Mouse (Mus musculus) kidney, adult 2 months (tissue): ENCODE measurements around the gene Cyp2u1. TPM values are rescaled to one million over a fixed set of nuclear protein-coding genes. Genes with fewer than 3 reads are reported as not detected.

Experiments
- DNase-seq: peaks from one replicate; pipeline ENCODE4 v3.0.0; 2021
- H3K27ac ChIP-seq: fragments of 200-500 bp; 2 replicates; pipeline ENCODE4 v1.5.1; 2012; ENCODE audit warnings: low read depth, low read length, control low read depth, inconsistent platforms; ENCODE audit not compliant: insufficient read depth
- H3K27me3 ChIP-seq: fragments of 200-500 bp; replicated peaks from 2 replicates; pipeline ENCODE4 v1.6.1; 2012; ENCODE audit warnings: mild to moderate bottlenecking, moderate library complexity, low read length, inconsistent platforms; ENCODE audit not compliant: control insufficient read depth, insufficient read depth
- H3K36me3 ChIP-seq: fragments of 200-500 bp; 2 replicates; pipeline ENCODE4 v1.6.1; 2012; ENCODE audit warnings: mild to moderate bottlenecking, moderate library complexity, low read length, inconsistent platforms; ENCODE audit not compliant: control insufficient read depth, insufficient read depth
- H3K4me1 ChIP-seq: fragments of 200-500 bp; 2 replicates; pipeline ENCODE4 v1.6.1; 2011; ENCODE audit warnings: low read length; ENCODE audit not compliant: control insufficient read depth, insufficient read depth
- H3K4me3 ChIP-seq: fragments of 200-500 bp; 2 replicates; pipeline ENCODE4 v1.5.1; 2011; ENCODE audit warnings: mild to moderate bottlenecking, low read depth, low read length, control low read depth; ENCODE audit not compliant: insufficient read depth
- CTCF ChIP-seq: fragments of 200-500 bp; conservative IDR thresholded peaks from 2 replicates; pipeline ENCODE4 v1.5.1; 2011; ENCODE audit warnings: low read depth, mild to moderate bottlenecking, control low read depth, low read length, moderate library complexity, mixed read lengths; ENCODE audit not compliant: insufficient read depth, insufficient read length
- POLR2A ChIP-seq: fragments of 200-500 bp; IDR thresholded peaks from one replicate; pipeline ENCODE4 v1.6.1; 2011; ENCODE audit warnings: low read depth, low read length, control low read depth
- WGBS: fragments of 180-500 bp; shearing (Covaris S2); methylation state at CpG from one replicate; pipeline ENCODE4 v1.1.7; 2018; 5-methylcytosine and 5-hydroxymethylcytosine counted together
- polyA plus RNA-seq: library from polyadenylated mRNA; depleted of rRNA; stranded (reverse); fragments of >200 nt; gene quantifications from 2 replicates; pipeline ENCODE4 v1.2.3, GENCODE M21; 2012

Gene Cyp2u1
- polyA plus RNA-seq, 1 experiment: 7.8 TPM

GRCm38 (mm10) chr3:131292959-131293358 lies 10.1 kb downstream of the Cyp2u1 start:
- H3K27me3 ChIP-seq: no peaks in the 10 kb centered on the region

GRCm38 (mm10) chr3:131292349-131292748 lies 10.7 kb downstream of the Cyp2u1 start:
- TF ChIP-seq CTCF (no peak), POLR2A (no peak)
- H3K27ac ChIP-seq: no peak overlapping the region
- DNase-seq: no peak
- H3K27me3 ChIP-seq: no peaks in the 10 kb centered on the region
- H3K36me3 ChIP-seq: no peaks in the 10 kb centered on the region
- 88% methylated on average over 2 of the region's 2 CpGs for WGBS
- H3K4me1 ChIP-seq: no peaks in the 10 kb centered on the region
- H3K4me3 ChIP-seq: no peak overlapping the region

More at GRCm38 (mm10) chr3:131292959-131293358, 10.1 kb downstream of the Cyp2u1 start:
- Histone ChIP-seq H3K36me3 (no peaks in the 10 kb centered on the region), H3K4me3 (no peak overlapping the region), H3K4me1 (no peaks in the 10 kb centered on the region), H3K27ac (no peak overlapping the region)
- 68% methylated on average over 3 of the region's 3 CpGs for WGBS
- DNase-seq: no peak
- TF ChIP-seq CTCF (no peak), POLR2A (no peak)

DNA sequence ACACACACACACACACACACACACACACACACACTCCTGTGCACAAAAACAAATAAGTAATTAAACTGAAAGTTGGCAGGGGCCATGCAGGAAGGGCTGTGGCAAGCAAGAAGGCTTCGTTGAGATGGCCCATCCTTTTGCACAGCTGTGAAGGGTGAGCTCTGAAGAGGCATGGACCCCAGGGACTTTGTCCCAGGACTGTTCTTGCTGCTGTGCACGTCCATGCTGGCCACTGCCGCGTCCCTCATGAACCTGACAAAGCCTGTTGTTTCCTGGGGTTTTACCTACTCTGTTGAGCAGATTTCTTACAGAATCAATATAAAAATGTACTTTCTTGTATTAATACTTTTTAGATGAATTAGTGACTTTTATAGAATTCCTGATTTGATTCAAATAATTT lies 11.1 kb downstream of the Cyp2u1 start:
- Histone ChIP-seq H3K4me1 (no peaks in the 10 kb centered on the region), H3K27me3 (no peaks in the 10 kb centered on the region), H3K36me3 (no peaks in the 10 kb centered on the region), H3K4me3 (no peak overlapping the region), H3K27ac (no peak overlapping the region)
- no peak for DNase-seq
- TF ChIP-seq CTCF (no peak), POLR2A (no peak)
- 87% methylated on average over 4 of the region's 4 CpGs for WGBS

DNA sequence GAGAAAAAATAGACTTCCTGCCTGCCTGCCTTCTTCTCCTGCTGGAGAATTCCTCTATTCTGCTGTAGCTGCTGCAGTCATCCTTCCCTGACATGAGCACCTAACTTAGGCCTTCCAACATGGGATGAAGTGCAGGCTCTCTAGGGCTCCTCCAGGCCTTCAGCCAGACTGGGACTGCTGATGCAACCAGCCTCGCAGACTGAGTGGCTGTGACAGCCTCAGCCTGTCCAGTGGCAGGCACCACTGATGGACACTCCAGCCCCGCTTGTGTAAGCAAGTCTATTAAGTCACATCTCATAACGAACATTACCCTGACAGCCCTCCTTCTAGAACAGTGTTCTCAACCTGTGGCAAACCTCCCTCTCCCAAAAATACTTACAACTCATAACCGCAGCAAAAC lies 28.9 kb downstream of the Cyp2u1 start:
- WGBS: 82% methylated on average over 4 of the region's 4 CpGs
- no peak overlapping the region for H3K4me3 ChIP-seq
- no peaks in the 10 kb centered on the region for H3K27me3 ChIP-seq
- H3K27ac ChIP-seq: no peak overlapping the region
- H3K4me1 ChIP-seq: peaks cover 20% of the 10 kb centered on the region
- DNase-seq: no peak
- TF ChIP-seq POLR2A (no peak), CTCF (no peak)
- no peaks in the 10 kb centered on the region; the same call in 1 of the 2 replicates for H3K36me3 ChIP-seq

DNA sequence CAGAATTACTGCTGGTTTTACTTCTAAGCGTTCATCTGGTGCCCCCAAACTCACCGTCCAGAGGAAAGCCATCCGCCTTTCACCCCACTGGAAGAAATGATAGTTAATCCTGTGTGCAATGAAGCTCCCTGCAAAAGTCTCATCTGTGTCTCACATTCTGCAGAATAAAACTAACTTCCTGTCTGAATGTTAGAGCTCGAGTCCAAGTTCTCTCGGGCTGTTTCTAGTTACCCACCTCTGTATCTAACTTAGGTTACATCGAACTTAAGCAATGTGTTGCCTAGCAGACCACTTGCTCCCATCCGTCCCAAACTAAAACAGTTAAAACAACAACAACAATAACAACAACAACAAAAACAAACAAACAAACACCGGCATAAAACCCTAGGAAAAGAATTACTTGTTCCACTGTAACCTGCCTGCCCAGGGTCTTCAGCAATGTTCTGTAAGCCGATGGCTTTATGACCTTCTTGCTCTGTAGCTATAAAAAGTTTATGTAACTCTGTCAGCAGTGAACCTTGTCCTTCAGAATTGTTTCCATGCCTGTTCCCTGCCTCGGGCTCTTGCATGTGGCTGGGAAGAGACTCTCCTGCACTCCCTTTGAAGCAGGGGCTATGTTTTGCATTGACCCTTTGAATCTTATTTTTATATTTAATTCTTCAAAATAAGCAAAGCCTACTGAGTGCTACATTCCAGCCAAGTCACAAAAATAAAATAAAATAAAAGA lies 30.5 kb downstream of the Cyp2u1 start:
- DNase-seq: peak; percentile 65
- Histone ChIP-seq H3K36me3 (no peaks in the 10 kb centered on the region; the same call in 1 of the 2 replicates), H3K4me3 (peak overlapping the region; percentile 98), H3K27ac (peak overlapping the region; percentile 87), H3K4me1 (peaks cover 30% of the 10 kb centered on the region), H3K27me3 (no peaks in the 10 kb centered on the region)
- 6% methylated on average over 10 of the region's 10 CpGs for WGBS
- TF ChIP-seq POLR2A: no peak
- no peak for TF ChIP-seq CTCF

- Histone ChIP-seq H3K4me1 (peaks cover 37% of the 10 kb centered on the region), H3K27me3 (no peaks in the 10 kb centered on the region), H3K36me3 (no peaks in the 10 kb centered on the region; the same call in 1 of the 2 replicates), H3K27ac (peak within 1 kb of the TSS; percentile 91), H3K4me3 (peak within 1 kb of the TSS; percentile 98)
- TF ChIP-seq POLR2A (peak; percentile 82), CTCF (no peak)
- under 1% methylated on average over 54 of the region's 54 CpGs for WGBS
- DNase-seq: peak; percentile 92
Measured at GRCm38 (mm10) chr3:131271559-131272373, 31.3 kb downstream of the Cyp2u1 start, which contains the start of gene Hadh. Hadh (minus strand) TSS chr3:131272101.

- 5% methylated on average over 8 of the region's 8 CpGs for WGBS
- TF ChIP-seq POLR2A: no peak
- peak; percentile 44 for TF ChIP-seq CTCF
- Histone ChIP-seq H3K27ac (peak overlapping the region; percentile 91), H3K27me3 (no peaks in the 10 kb centered on the region), H3K4me1 (peaks cover 43% of the 10 kb centered on the region), H3K4me3 (peak overlapping the region; percentile 98), H3K36me3 (no peaks in the 10 kb centered on the region; the same call in 1 of the 2 replicates)
- DNase-seq: peak; percentile 94
Measured at GRCm38 (mm10) chr3:131271157-131271556, 31.9 kb downstream of the Cyp2u1 start.
